Mouse (Mus musculus) B cell, adult (primary cell): ENCODE measurements around the gene Esyt3. TPM values are rescaled to one million over a fixed set of nuclear protein-coding genes. Genes with fewer than 3 reads are reported as not detected.

Source experiments
- total RNA-seq: library from RNA; stranded (reverse); gene quantifications from 4 replicates; pipeline ENCODE4 v1.2.4, GENCODE M21; 2023; ENCODE audit not compliant: inconsistent age

The Esyt3 gene
- total RNA-seq, result not detected in 4 replicates

GRCm38 (mm10) chr9:99357921-99358692 is at the start of gene Esyt3:
Gene Esyt3, minus strand, starts transcription at chr9:99358557.

Other genes with a start within 250 kb of the Esyt3 start
- 1.2 to 2.2 TPM (median 2.0 TPM) in 4 replicates for gene Pik3cb, start 217.9 kb downstream of the Esyt3 start, total RNA-seq
- gene Faiml, start 121.3 kb downstream of the Esyt3 start, total RNA-seq, result not detected in 4 replicates
- gene Cep70, start 115.2 kb downstream of the Esyt3 start, total RNA-seq, result 7.2 to 12.2 TPM (median 8.9 TPM) in 4 replicates
- gene Mras, start 78.8 kb upstream of the Esyt3 start, total RNA-seq, result 0.39 to 0.48 TPM (median 0.45 TPM) in 3 of 4 replicates, not detected in the other
- gene Nme9, start 92.9 kb upstream of the Esyt3 start, total RNA-seq, result not detected in 4 replicates
- 29.2 to 31.3 TPM (median 30.7 TPM) in 4 replicates for gene Armc8, start 210.3 kb upstream of the Esyt3 start, total RNA-seq
- gene Dbr1, start 217.2 kb upstream of the Esyt3 start, total RNA-seq, result 24.8 to 30.8 TPM (median 26.7 TPM) in 4 replicates